Mouse (Mus musculus) heart, postnatal 0 days (tissue): ENCODE data around the gene Pramef20. TPM values are rescaled to one million over a fixed set of nuclear protein-coding genes. Genes with fewer than 3 reads are reported as not detected.
A peak's percentile ranks its signal among the peaks of the same experiment; 100 is the strongest.

ENCODE experiments used
- ATAC-seq: fragments of 200-750 bp; cut with Nextera tagmentation; 2 replicates; pipeline ENCODE4 v1.8.0; 2017; ENCODE audit warnings: low read depth, moderate number of reproducible peaks, moderate library complexity; ENCODE audit not compliant: insufficient read depth
- DNase-seq: peaks from one replicate; pipeline ENCODE4 v3.0.0-alpha.2; 2016; ENCODE audit warnings: low spot score
- H3K27ac ChIP-seq: fragments of 300-500 bp; sonication (generic); 2 replicates; pipeline ENCODE4 v1.5.1; 2014; ENCODE audit warnings: low read depth, mild to moderate bottlenecking
- H3K27me3 ChIP-seq: fragments of 300-500 bp; sonication (generic); 2 replicates; pipeline ENCODE4 v1.6.1; 2014; ENCODE audit warnings: low read length, mixed read lengths; ENCODE audit not compliant: control insufficient read depth, insufficient read depth
- H3K36me3 ChIP-seq: fragments of 300-500 bp; sonication (generic); replicated peaks from 2 replicates; pipeline ENCODE4 v1.6.1; 2014; ENCODE audit warnings: low read length, mixed read lengths; ENCODE audit not compliant: control insufficient read depth, insufficient read depth
- H3K4me1 ChIP-seq: fragments of 300-500 bp; sonication (generic); 2 replicates; pipeline ENCODE4 v1.6.1; 2014; ENCODE audit warnings: antibody characterized with exemption; ENCODE audit not compliant: control insufficient read depth, insufficient read depth
- H3K4me2 ChIP-seq: fragments of 300-500 bp; sonication (generic); 2 replicates; pipeline ENCODE4 v1.6.1; 2014; ENCODE audit warnings: low read depth, mild to moderate bottlenecking, low read length, moderate library complexity
- H3K4me3 ChIP-seq: fragments of 300-500 bp; sonication (generic); 2 replicates; pipeline ENCODE4 v1.5.1; 2014; ENCODE audit warnings: low read depth, low read length
- H3K9ac ChIP-seq: fragments of 300-500 bp; sonication (generic); replicated peaks from 2 replicates; pipeline ENCODE4 v1.6.1; 2014; ENCODE audit warnings: low read depth, low read length, mixed read lengths
- H3K9me3 ChIP-seq: fragments of 300-500 bp; sonication (generic); replicated peaks from 2 replicates; pipeline ENCODE4 v1.6.1; 2016; ENCODE audit warnings: low read length; ENCODE audit not compliant: control insufficient read depth
- CTCF ChIP-seq: IDR thresholded peaks from 2 replicates; pipeline ENCODE4 v1.5.1; 2016; ENCODE audit warnings: antibody characterized with exemption, control low read depth, low read depth
- EP300 ChIP-seq: IDR thresholded peaks from 2 replicates; pipeline ENCODE4 v1.6.1; 2016; ENCODE audit warnings: antibody characterized with exemption, low read depth
- WGBS: fragments of 180-500 bp; shearing (Covaris S2); extraction: QIAGEN DNeasy Blood & Tissue Kit; methylation state at CpG from one replicate; pipeline ENCODE4 v1.1.7; 2014; 5-methylcytosine and 5-hydroxymethylcytosine counted together
- polyA plus RNA-seq: library from polyadenylated mRNA; unstranded; fragments of >200 nt; fragmentation: Nextera tagmentation; extraction: Ambion mirVana; gene quantifications from 2 replicates; pipeline ENCODE4 v1.2.1, GENCODE M21; 2015
- total RNA-seq: library from RNA; depleted of rRNA; stranded (reverse); fragments of >200 nt; gene quantifications from 2 replicates; pipeline ENCODE4 v1.2.3, GENCODE M21; 2014; ENCODE audit warnings: low replicate concordance; rRNA removed

The Pramef20 gene
- not detected in 2 replicates for total RNA-seq
- polyA plus RNA-seq: not detected in 2 replicates

DNA sequence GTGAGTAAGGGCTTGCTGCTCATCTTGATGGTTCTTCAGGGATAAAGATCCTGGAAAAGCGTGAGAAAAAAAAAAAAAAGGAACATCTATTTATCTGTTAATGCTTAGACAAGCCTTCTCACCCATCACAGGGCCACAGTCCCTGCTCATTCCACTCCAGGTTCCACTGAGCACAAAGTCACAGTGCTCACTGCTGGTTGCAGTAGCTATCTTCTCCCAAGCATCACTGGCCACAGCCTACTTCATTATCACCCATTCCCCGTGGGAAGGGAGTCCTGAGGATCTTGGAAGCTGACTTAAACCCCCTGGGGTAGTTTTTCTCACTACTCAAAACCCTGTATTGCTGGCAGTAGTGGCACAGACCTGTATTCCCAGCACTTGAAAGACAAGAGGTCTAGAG is at the start of gene Pramef20:
Pramef20 (minus strand) TSS at position 23 of the 400 bp plus-strand sequence.
- no peak for ATAC-seq
- Histone ChIP-seq H3K4me3 (no peak within 1 kb of the TSS), H3K9me3 (0 out of 2 replicates have a peak, but pooled peaks cover 4% of the 10 kb centered on the region), H3K27ac (no peak within 1 kb of the TSS), H3K36me3 (no peaks in the 10 kb centered on the region), H3K4me2 (no peak within 1 kb of the TSS), H3K4me1 (no peaks in the 10 kb centered on the region), H3K9ac (no peak within 1 kb of the TSS), H3K27me3 (no peaks in the 10 kb centered on the region)
- DNase-seq: no peak
- TF ChIP-seq CTCF: no peak
- no peak for TF ChIP-seq EP300
- 29% methylated on average over 2 of the region's 2 CpGs for whole genome bisulfite sequencing

DNA sequence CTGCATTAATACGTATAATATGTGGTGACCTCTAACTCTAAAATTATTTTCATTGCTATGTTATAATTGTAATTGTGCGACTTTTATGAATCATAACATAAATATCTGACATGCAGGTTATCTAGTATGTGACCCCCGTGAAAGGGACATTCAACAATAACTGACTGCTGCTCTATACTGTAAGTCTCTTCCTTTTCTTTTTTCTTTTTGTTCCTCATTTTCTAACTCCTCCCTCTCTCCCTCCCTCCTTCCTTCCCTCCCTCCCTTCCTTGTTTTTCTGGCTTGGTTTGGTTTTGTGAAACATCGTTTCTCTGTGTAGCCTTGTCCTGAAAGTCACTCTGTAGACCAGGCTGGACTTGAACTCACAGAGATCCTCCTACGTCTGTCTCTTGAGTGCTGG is 46.9 kb upstream of the Pramef20 start:
- no peak overlapping the region for H3K4me3 ChIP-seq

DNA sequence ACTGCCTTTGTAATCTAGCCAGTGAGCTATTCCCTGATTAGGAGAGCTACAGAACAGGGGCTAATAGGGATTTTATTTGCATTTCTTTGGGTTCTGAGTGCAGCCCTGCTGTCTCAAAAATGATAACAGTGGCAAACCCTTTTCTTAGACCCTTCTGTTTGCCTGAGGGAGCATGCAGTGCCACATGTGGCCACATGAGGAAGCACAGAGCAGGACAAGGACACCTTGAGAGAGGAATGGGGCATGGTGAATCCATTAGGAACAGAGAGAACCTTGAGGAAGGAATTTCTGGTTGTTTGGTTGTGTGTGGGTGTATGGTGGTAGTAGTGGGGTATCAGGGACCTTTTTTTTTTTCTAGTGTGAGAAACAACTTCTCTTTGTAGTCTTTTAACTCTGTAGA is 42.9 kb upstream of the Pramef20 start:
- no peak overlapping the region for H3K4me2 ChIP-seq
- H3K9ac ChIP-seq: no peak overlapping the region
- TF ChIP-seq EP300: no peak
- TF ChIP-seq CTCF: peak; percentile 37

More for the DNA sequence above, 46.9 kb upstream of the Pramef20 start:
- Histone ChIP-seq H3K27ac (no peak overlapping the region), H3K27me3 (no peaks in the 10 kb centered on the region), H3K4me1 (no peaks in the 10 kb centered on the region), H3K9me3 (no peaks in the 10 kb centered on the region), H3K4me2 (no peak overlapping the region), H3K36me3 (no peaks in the 10 kb centered on the region), H3K9ac (no peak overlapping the region)
- DNase-seq (no peak), ATAC-seq (no peak)
- TF ChIP-seq CTCF (no peak), EP300 (no peak)
- WGBS: 59% methylated on average over 5 of the region's 5 CpGs

DNA sequence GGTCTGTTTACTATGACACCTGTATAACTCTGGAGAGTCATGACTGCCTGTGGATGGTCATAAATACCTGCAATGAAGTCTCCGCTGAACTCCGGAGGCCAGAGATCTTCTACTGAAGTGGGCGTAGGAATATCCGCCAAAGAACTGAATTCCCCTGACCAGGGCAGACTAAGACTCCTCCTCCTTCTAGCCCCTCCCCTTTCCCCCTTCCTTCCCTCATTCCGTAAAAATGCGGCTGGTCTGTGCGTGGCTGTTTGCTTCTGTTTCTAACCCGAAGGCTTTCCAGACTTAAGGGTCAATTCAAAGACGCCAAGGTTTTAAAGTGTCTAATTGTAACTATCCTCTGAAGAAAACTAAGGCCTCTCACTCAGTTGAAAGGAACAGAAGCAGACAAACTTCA is 30.6 kb upstream of the Pramef20 start, which contains the start of gene Pramef12:
Pramef12 (minus strand) TSS at position 175 of the 400 bp plus-strand sequence.
- H3K4me3 ChIP-seq: no peak within 1 kb of the TSS
- no peak within 1 kb of the TSS for H3K4me2 ChIP-seq
- 0 out of 2 replicates have a peak, but pooled peaks cover 3% of the 10 kb centered on the region for H3K4me1 ChIP-seq
- TF ChIP-seq CTCF: no peak
- TF ChIP-seq EP300: no peak
- no peaks in the 10 kb centered on the region for H3K9me3 ChIP-seq
- H3K27ac ChIP-seq: no peak within 1 kb of the TSS
- no peaks in the 10 kb centered on the region for H3K36me3 ChIP-seq
- H3K27me3 ChIP-seq: no peaks in the 10 kb centered on the region
- DNase-seq (no peak), ATAC-seq (no peak)
- 66% methylated on average over 9 of the region's 9 CpGs for WGBS
- no peak within 1 kb of the TSS for H3K9ac ChIP-seq

More for the DNA sequence above, 42.9 kb upstream of the Pramef20 start:
- no peak overlapping the region for H3K27ac ChIP-seq
- H3K4me1 ChIP-seq: no peaks in the 10 kb centered on the region
- H3K27me3 ChIP-seq: no peaks in the 10 kb centered on the region
- ATAC-seq (no peak), DNase-seq (no peak)
- no peaks in the 10 kb centered on the region for H3K36me3 ChIP-seq
- H3K9me3 ChIP-seq: no peaks in the 10 kb centered on the region
- no peak overlapping the region for H3K4me3 ChIP-seq

DNA sequence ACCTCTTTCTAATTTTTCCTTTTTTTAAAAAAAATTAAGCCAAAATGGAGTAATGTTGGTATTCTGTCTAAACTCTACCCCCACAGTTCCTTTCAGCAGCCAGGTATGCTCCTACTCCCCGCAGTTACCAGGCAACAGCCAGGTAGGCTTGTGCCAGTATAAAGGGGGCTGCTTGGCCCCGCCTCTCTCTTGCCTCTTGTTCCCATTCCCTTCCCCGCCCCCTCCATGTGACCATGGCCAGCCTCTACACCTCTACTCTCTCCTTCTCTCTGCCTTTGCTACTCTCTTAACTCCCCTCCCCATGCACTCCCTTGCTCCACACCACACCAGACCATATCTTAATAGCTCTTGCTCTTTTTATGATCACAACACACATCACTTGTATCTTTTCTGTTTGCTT is 28.5 kb upstream of the Pramef20 start:
- Histone ChIP-seq H3K4me2 (no peak overlapping the region), H3K36me3 (no peaks in the 10 kb centered on the region), H3K27me3 (no peaks in the 10 kb centered on the region), H3K9me3 (no peaks in the 10 kb centered on the region), H3K9ac (no peak overlapping the region), H3K4me1 (0 out of 2 replicates have a peak, but pooled peaks cover 3% of the 10 kb centered on the region), H3K27ac (no peak overlapping the region), H3K4me3 (no peak overlapping the region)
- no peak for TF ChIP-seq EP300
- no peak for TF ChIP-seq CTCF
- DNase-seq: no peak
- ATAC-seq: no peak
- 62% methylated on average over 3 of the region's 3 CpGs for WGBS
